Mouse (Mus musculus): ENCODE results near the gene Zfp658. TPM values are rescaled to one million over a fixed set of nuclear protein-coding genes. Genes with fewer than 3 reads are reported as not detected.
A peak's percentile ranks its signal among the peaks of the same experiment; 100 is the strongest.

Zfp658 gene
- total and polyA plus RNA-seq, 2 experiments from 2014 or later = 0.57 to 0.80 TPM

DNA sequence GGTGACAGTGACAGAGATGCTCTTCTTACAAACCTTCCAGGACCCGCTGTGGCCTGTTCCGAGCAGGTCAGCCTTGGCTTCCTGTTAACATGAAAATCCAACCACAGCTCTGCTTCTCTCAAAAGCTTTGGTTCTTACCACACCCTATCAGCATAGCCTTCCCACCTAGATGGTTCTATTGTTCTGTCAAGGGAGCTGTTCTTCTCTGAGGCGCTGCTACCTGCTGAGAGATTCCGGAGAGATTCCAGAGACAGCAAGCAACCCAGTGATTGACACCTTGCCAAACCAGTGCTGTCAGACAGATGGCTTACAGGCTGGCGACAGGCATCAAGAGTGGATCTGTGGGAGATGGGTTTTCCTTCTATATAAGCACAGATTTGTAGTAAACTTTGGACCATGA, 14.4 kb upstream of the Zfp658 start:
- no peak overlapping the region for H3K4me2 ChIP-seq (ENCODE audit: low read depth, low read length)
- no peak for DNase-seq (ENCODE audit: low spot score)
- no peak for ATAC-seq (ENCODE audit: insufficient read depth, low read depth)

DNA sequence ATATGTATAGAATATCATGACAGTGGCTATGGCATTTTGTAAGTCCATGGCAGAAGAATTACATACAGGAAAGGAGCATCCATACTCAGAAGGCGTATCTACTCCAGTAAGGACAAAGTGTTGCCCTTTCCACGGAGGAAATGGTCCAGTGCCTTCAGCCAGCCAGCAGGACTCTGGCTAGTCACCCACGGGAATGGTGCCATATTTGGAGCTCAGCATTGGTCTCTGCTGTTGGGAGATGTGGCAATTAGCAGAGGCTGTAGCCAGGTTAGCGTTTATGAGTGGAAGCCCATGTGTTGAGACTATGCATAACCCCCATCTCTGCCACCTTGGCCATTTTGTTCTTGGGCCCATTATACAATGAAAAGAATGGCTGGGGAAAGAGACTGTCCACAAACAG, 13.8 kb upstream of the Zfp658 start:
- no peak overlapping the region for H3K4me3 ChIP-seq (ENCODE audit: low read depth, low read length)
- H3K27me3 ChIP-seq (ENCODE audit: control insufficient read depth, insufficient read depth, low read length) = no peaks in the 10 kb centered on the region
- no peak overlapping the region for H3K9ac ChIP-seq (replicated peaks; ENCODE audit: low read depth, low read length)
- no peaks in the 10 kb centered on the region for H3K36me3 ChIP-seq (replicated peaks; ENCODE audit: control insufficient read depth, insufficient read depth, low read length)
- H3K9me3 ChIP-seq (replicated peaks; ENCODE audit: control insufficient read depth, low read length) = no peaks in the 10 kb centered on the region
- no peak overlapping the region for H3K27ac ChIP-seq (ENCODE audit: low read depth)
- no peak overlapping the region for H3K4me2 ChIP-seq (ENCODE audit: low read depth, low read length)
- no peaks in the 10 kb centered on the region for H3K4me1 ChIP-seq (ENCODE audit: control insufficient read depth, insufficient read depth)
- WGBS = 62% methylated on average over 4 of the region's 4 CpGs
- DNase-seq (ENCODE audit: low spot score) (no peak), ATAC-seq (ENCODE audit: insufficient read depth, low read depth) (no peak)
- TF ChIP-seq EP300 (IDR thresholded peaks at IDR 0.05; ENCODE audit: low read depth) (no peak), CTCF (IDR thresholded peaks at IDR 0.05; ENCODE audit: low read depth) (no peak)

More for the DNA sequence above, 14.4 kb upstream of the Zfp658 start:
- H3K4me1 ChIP-seq (ENCODE audit: control insufficient read depth, insufficient read depth) = no peaks in the 10 kb centered on the region
- H3K9ac ChIP-seq (replicated peaks; ENCODE audit: low read depth, low read length) = no peak overlapping the region
- H3K27ac ChIP-seq (ENCODE audit: low read depth) = no peak overlapping the region
- no peaks in the 10 kb centered on the region for H3K27me3 ChIP-seq (ENCODE audit: control insufficient read depth, insufficient read depth, low read length)
- H3K4me3 ChIP-seq (ENCODE audit: low read depth, low read length) = no peak overlapping the region
- H3K36me3 ChIP-seq (replicated peaks; ENCODE audit: control insufficient read depth, insufficient read depth, low read length) = no peaks in the 10 kb centered on the region
- no peak for TF ChIP-seq CTCF (IDR thresholded peaks at IDR 0.05; ENCODE audit: low read depth)
- no peak for TF ChIP-seq EP300 (IDR thresholded peaks at IDR 0.05; ENCODE audit: low read depth)
- 25% methylated on average over 5 of the region's 5 CpGs for WGBS
- no peaks in the 10 kb centered on the region for H3K9me3 ChIP-seq (replicated peaks; ENCODE audit: control insufficient read depth, low read length)

DNA sequence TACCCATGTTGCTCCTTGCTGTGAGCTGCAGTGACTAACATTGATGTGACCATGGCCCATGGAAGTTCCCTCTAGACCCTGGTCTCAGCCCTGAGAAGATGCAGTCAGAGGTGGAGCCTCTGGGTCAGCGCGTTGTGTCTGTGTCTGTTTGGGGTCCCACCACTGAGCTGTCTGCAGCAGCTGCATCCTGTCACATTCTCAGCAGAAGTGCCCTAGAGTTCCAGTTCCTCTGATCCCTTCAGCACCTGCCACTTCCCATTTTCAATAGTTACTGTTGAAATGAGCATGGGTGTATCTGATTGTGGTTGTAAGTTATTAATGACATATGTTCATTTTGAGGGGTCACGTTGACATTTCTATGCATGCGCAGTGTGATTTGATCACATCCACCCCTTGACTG, 8.9 kb upstream of the Zfp658 start:
- H3K4me2 ChIP-seq (ENCODE audit: low read depth, low read length) = no peak overlapping the region
- H3K4me1 ChIP-seq (ENCODE audit: control insufficient read depth, insufficient read depth) = no peaks in the 10 kb centered on the region
- 61% methylated on average over 4 of the region's 4 CpGs for WGBS
- DNase-seq (ENCODE audit: low spot score) (no peak), ATAC-seq (ENCODE audit: insufficient read depth, low read depth) (no peak)
- no peaks in the 10 kb centered on the region for H3K36me3 ChIP-seq (replicated peaks; ENCODE audit: control insufficient read depth, insufficient read depth, low read length)
- H3K27ac ChIP-seq (ENCODE audit: low read depth) = no peak overlapping the region
- no peak overlapping the region for H3K9ac ChIP-seq (replicated peaks; ENCODE audit: low read depth, low read length)
- H3K4me3 ChIP-seq (ENCODE audit: low read depth, low read length) = no peak overlapping the region
- no peaks in the 10 kb centered on the region for H3K9me3 ChIP-seq (replicated peaks; ENCODE audit: control insufficient read depth, low read length)
- no peak for TF ChIP-seq EP300 (IDR thresholded peaks at IDR 0.05; ENCODE audit: low read depth)
- TF ChIP-seq CTCF (IDR thresholded peaks at IDR 0.05; ENCODE audit: low read depth) = no peak
- no peaks in the 10 kb centered on the region for H3K27me3 ChIP-seq (ENCODE audit: control insufficient read depth, insufficient read depth, low read length)

DNA sequence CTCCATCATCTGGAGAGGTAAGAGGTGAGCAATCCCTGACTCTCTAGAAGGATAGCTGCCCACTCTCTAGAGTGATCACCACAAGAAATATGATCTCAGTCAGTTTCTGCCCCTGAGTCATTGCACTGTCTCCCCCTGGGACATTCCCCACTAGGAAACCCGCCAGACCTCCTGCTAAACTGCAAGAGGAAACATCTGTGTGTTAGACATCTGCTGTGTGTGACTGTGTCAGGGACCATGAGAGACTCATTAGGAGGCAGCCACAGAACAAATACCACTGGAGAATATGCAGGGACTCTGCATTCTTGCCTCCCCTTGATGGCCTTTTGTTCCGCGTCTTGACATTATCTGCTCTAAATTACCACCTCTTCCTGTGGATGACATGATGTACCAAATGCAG, 7.5 kb upstream of the Zfp658 start:
- TF ChIP-seq EP300 (IDR thresholded peaks at IDR 0.05; ENCODE audit: low read depth) (peak; percentile 71; the same call in 1 of the 2 replicates), CTCF (IDR thresholded peaks at IDR 0.05; ENCODE audit: low read depth) (no peak)
- DNase-seq (ENCODE audit: low spot score) (peak; percentile 17), ATAC-seq (ENCODE audit: insufficient read depth, low read depth) (peak; percentile 81)
- Histone ChIP-seq H3K36me3 (replicated peaks; ENCODE audit: control insufficient read depth, insufficient read depth, low read length) (no peaks in the 10 kb centered on the region), H3K27ac (ENCODE audit: low read depth) (no peak overlapping the region), H3K9ac (replicated peaks; ENCODE audit: low read depth, low read length) (no peak overlapping the region), H3K4me2 (ENCODE audit: low read depth, low read length) (no peak overlapping the region), H3K4me1 (ENCODE audit: control insufficient read depth, insufficient read depth) (no peaks in the 10 kb centered on the region), H3K9me3 (replicated peaks; ENCODE audit: control insufficient read depth, low read length) (no peaks in the 10 kb centered on the region), H3K27me3 (ENCODE audit: control insufficient read depth, insufficient read depth, low read length) (no peaks in the 10 kb centered on the region), H3K4me3 (ENCODE audit: low read depth, low read length) (no peak overlapping the region)
- WGBS = 21% methylated on average over 3 of the region's 3 CpGs

DNA sequence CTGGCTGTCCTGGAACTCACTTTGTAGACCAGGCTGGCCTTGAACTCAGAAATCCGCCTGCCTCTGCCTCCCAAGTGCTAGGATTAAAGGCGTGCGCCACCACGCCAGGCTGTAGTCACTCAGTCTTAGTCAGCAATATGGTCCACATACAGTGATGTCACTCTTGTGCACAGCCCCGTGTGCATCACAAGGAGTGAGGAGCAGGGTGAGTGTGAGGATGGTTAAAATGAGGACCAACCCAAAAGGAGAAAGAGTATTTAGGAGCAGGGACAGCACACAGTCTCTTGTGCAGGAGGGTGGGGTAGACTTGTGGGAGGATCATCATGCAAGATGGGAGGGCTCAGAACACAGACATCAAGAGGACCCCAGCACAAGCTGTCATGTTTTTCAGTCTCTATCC, 6.7 kb upstream of the Zfp658 start:
- H3K9me3 ChIP-seq (replicated peaks; ENCODE audit: control insufficient read depth, low read length) = no peaks in the 10 kb centered on the region
- no peak overlapping the region for H3K9ac ChIP-seq (replicated peaks; ENCODE audit: low read depth, low read length)
- H3K36me3 ChIP-seq (replicated peaks; ENCODE audit: control insufficient read depth, insufficient read depth, low read length) = no peaks in the 10 kb centered on the region
- no peak for ATAC-seq (ENCODE audit: insufficient read depth, low read depth)
- no peak overlapping the region for H3K4me2 ChIP-seq (ENCODE audit: low read depth, low read length)
- WGBS = 78% methylated on average over 5 of the region's 5 CpGs
- DNase-seq (ENCODE audit: low spot score) = no peak
- no peaks in the 10 kb centered on the region for H3K27me3 ChIP-seq (ENCODE audit: control insufficient read depth, insufficient read depth, low read length)
- no peak overlapping the region for H3K27ac ChIP-seq (ENCODE audit: low read depth)
- no peak overlapping the region for H3K4me3 ChIP-seq (ENCODE audit: low read depth, low read length)
- no peaks in the 10 kb centered on the region for H3K4me1 ChIP-seq (ENCODE audit: control insufficient read depth, insufficient read depth)
- TF ChIP-seq EP300 (IDR thresholded peaks at IDR 0.05; ENCODE audit: low read depth) (no peak), CTCF (IDR thresholded peaks at IDR 0.05; ENCODE audit: low read depth) (no peak)

DNA sequence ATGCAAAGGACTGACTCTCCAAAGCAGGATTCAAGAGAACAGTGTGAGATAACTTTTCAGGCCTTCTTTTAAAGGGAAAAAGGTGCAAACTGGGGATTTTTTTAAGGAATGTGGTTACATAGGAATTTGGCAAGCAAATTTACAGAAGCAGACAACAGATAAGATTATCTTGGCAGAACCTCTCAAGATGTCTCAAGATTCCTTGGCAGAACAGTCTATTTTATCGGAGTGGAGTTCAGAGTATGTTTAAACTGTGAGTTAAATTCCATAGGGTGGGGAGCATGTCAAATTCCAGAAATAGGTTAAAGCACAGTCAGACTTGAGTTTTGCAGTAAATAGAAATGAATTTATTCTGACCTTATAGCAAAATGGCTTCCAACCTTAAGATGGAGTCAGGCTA, 5.2 kb upstream of the Zfp658 start:
- no peaks in the 10 kb centered on the region for H3K4me1 ChIP-seq (ENCODE audit: control insufficient read depth, insufficient read depth)
- H3K4me2 ChIP-seq (ENCODE audit: low read depth, low read length) = no peak overlapping the region
- H3K9me3 ChIP-seq (replicated peaks; ENCODE audit: control insufficient read depth, low read length) = no peaks in the 10 kb centered on the region
- DNase-seq (ENCODE audit: low spot score) (no peak), ATAC-seq (ENCODE audit: insufficient read depth, low read depth) (no peak)
- H3K27me3 ChIP-seq (ENCODE audit: control insufficient read depth, insufficient read depth, low read length) = no peaks in the 10 kb centered on the region
- no peak for TF ChIP-seq EP300 (IDR thresholded peaks at IDR 0.05; ENCODE audit: low read depth)
- no peak for TF ChIP-seq CTCF (IDR thresholded peaks at IDR 0.05; ENCODE audit: low read depth)
- no peaks in the 10 kb centered on the region for H3K36me3 ChIP-seq (replicated peaks; ENCODE audit: control insufficient read depth, insufficient read depth, low read length)
- no peak overlapping the region for H3K9ac ChIP-seq (replicated peaks; ENCODE audit: low read depth, low read length)
- no peak overlapping the region for H3K27ac ChIP-seq (ENCODE audit: low read depth)
- no peak overlapping the region for H3K4me3 ChIP-seq (ENCODE audit: low read depth, low read length)
- 47% methylated on average over 1 of the region's 1 CpGs for WGBS
